Mouse (Mus musculus) naive thymus-derived CD4-positive, alpha-beta T cell, adult 2 months (primary cell): ENCODE data around the gene Rap1gap2.

Experiments
- DNase-seq: peaks from one replicate; pipeline ENCODE4 v3.0.0-alpha.2; 2011; ENCODE audit warnings: low read depth

The Rap1gap2 gene

DNA sequence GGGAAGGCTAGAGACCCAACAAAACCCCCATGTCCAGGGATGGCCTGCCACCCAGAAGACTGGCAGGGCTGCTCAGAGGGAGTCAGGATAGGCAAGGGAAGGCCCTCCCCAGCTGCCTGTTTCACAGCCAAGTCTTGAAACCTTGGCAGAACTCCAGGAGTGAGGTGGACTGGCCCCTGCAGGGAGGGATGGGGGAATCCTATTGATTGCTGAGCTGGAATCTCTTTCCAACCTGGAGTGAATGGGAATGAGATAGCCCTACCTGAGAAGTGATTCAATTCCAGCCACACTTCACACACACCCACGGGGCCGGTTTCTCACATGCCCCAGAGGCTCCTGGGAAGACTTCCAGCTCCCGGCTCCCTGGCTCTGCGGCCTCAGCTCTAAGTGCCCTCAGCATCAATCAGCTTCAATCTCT, 200.9 kb downstream of the Rap1gap2 start:
- no peak for DNase-seq

DNA sequence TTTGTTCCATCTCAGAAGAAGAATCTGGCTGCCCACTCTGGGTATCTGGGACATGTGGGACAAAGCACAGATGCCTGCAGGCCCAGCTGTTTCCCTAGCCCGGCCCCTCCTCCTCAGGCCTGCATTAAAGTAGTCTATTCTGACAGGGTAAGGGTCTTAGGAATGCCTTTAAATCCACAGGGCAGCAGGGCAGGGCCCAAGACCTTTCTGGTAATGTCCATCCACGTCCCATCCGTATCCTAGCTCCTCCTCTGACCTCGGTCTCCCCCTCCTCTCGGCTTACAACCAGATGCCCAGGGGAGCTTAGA, 201.3 kb downstream of the Rap1gap2 start:
- DNase-seq, result no peak

GRCm38 (mm10) chr11:74408587-74409446, 201.9 kb downstream of the Rap1gap2 start:
- no peak for DNase-seq

- DNase-seq, result no peak
These were observed 205.5 kb downstream of the Rap1gap2 start for GRCm38 (mm10) chr11:74405201-74405600.

DNA sequence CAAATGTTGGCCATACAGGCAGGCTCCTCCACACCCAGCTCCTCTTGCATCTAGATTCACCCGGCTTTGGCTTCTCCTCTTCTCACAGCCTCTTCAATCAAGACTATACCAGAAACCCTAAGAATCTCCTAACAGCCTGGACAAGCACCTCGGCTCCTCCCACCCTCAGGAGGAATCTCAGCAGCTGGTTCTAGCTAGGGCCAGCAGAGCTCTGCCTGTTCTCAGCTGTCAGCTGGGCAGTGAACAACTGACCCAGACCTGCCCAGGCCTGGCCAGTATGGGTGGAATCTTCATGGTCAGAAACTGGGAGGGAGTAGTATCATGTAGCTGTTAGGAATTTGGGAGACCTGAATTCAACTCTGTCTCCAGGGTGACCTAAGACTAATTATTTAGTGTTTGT, 206.5 kb downstream of the Rap1gap2 start:
- no peak for DNase-seq

- peak; percentile 10 for DNase-seq
These were observed 208.6 kb downstream of the Rap1gap2 start for GRCm38 (mm10) chr11:74402126-74402525.

DNA sequence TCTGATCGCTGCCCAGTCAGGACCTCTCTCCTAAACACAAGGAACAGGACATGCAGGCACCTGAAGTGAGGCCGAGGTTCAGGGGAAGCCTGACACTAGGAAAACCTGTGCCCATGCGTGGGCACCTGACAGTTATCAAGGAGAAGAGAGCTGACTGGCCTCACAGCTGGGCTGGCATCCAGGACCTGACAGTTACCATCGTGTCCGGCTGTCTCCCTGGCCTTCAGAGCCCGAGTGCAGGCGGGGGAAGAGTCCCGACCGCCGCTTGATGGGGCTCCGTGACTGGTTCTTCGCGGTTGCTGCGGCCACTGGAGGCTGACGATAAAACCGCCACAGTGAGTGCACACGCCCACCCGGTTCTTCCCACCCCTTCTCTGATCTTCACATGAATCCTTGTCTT, 215.1 kb downstream of the Rap1gap2 start:
- DNase-seq, result no peak

DNA sequence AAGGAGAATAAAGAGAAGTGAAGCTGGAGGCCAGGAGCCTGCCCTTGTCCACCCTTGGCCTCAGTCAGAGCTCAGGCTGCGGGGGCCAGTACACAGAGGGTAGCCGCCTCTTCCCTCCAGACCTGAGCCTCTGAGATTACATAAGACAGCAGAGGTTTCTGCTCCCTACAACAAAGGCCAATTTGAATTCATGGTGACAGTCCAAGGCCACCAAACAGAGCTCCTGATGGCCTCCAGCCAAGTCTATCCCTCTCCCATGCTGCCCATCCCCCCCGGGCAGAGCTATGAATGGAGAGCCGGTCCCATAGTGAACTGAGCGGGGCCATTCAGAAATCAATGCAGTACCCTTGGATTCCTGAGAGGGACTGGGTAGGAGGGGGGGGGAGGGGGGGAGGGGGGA, 217.2 kb downstream of the Rap1gap2 start:
- DNase-seq, result no peak

- DNase-seq, result no peak
These were observed 217.8 kb downstream of the Rap1gap2 start for GRCm38 (mm10) chr11:74392903-74393302.

- DNase-seq, result no peak
These were observed 218.8 kb downstream of the Rap1gap2 start for GRCm38 (mm10) chr11:74391899-74392298.

DNA sequence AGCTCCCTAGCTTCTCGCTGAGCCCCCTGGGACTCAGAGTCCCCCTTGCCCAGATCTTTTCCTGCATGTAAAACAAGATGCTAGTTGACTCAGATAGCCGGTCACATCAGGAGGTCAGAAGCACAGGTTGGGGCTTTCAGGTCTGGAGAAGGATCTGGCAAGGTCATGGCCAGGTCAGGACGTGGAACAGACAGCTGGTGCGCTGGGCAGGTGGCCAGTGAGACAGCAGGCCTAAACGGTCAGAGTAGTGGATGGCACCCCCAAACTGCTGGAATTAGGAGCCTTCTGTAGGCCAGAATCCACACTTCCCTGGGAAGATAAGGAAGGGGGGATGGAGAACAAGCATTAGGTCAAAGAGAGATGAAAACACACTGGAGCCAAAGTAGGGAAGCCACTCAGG, 223.5 kb downstream of the Rap1gap2 start:
- no peak for DNase-seq

- no peak for DNase-seq
These were observed 225.0 kb downstream of the Rap1gap2 start for GRCm38 (mm10) chr11:74385674-74386073.

DNA sequence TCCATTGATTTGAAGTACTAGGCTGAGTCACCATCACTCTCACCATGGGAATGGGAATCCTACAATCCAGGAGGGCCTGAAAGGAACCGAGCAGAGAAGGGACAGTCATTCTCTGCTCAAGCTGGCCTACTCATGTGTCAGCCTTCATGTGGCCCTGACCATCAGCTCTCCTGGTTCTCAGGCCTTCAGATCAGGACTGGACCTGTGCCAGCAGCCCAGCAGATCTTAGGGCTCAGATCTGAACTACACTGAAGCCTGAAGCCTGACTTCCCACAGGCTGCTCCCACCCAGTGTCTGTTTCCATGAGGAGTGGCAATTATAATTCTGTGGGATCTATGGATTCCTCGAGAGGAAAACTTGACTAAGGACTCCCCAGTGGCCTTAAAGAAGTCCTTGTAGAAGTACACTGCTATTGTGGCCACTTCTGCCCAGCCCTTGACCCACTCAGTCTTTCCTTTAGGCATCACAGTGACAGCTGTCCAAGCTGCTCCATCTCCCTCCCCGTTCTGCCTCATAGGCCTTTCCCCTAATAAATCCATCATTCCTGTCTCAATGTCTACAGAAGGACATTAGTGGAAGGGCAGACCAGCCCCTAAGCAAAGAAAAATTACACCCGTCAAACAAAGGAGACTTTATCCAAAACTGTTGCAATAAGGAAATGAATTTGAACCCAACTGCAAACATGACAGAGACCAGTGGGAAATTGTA, 231.4 kb downstream of the Rap1gap2 start:
- DNase-seq, result no peak

DNA sequence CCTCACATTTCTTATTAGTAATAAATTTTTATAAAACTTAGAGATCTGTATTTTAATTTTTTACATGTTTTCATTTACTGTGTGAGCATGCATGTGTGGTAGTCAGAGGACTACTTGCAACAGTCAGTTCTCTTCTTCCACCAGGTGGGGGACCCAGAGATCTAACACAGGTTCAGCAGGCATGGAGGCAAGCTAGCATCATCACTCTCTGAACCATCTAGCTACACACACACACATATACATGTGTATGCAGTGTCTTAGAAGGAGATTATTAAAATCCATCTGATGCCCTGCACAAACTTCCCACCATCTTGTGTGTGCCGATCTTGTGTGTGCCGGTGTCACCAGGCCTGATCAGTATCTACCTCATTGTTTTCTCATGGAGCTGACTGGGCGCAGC, 233.9 kb downstream of the Rap1gap2 start:
- peak; percentile 21 for DNase-seq

DNA sequence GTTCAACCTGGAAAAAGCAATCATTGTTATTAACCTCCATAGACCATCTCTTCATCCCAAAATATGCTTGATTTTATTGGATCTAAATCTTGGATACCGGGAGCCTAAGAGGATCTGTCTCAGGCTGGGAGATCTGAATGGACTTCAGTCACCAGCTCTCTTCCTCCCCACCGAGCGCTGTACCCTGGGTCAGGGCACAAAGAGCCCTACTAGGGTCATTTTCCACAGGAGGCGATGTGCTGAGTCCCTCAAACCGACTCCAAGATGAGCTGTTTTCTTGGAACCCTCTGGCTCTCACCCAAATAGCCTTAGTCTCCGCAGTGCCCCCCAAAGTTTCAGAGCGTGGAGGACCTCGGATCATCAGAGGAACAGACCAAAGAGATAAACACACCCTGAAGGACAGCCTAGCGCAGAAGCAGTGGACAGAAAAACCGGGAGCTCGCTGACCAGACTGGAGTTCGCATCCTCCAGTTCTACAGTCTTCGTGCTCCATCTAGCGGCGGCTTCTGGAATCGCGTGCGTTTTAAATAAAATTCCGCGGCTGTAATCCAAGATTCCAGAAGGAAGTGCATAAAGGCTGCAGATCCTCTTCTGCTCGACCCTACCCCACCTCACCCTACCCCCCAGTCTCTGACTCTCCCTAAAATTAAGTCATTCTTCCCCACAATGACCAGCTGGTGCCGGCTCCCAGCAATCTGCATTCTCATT, 239.2 kb downstream of the Rap1gap2 start:
- peak; percentile 58 for DNase-seq

DNA sequence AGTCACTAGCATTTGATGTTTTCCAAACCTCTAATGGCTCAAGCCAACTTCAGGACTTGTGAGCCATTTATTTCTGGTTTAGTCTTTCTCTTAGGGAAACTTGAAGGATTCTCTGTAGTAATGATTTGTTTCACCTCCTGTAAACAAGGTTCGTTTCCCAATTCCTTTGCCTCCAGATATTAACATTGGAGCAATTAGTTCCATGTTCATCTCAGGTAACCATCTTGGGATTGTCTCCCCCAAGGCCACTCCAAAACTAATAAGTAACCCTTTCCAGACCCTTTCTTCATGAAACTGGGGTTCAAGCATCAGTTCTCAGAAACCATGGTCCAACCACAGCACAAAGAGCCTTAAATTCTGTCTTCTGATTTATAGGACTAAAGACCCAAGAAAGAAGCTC, 248.9 kb downstream of the Rap1gap2 start, which contains the start of gene Olfr412:
TSS of gene Olfr412 (plus strand) at position 301 of the 400 bp plus-strand sequence.
- DNase-seq, result no peak

DNA sequence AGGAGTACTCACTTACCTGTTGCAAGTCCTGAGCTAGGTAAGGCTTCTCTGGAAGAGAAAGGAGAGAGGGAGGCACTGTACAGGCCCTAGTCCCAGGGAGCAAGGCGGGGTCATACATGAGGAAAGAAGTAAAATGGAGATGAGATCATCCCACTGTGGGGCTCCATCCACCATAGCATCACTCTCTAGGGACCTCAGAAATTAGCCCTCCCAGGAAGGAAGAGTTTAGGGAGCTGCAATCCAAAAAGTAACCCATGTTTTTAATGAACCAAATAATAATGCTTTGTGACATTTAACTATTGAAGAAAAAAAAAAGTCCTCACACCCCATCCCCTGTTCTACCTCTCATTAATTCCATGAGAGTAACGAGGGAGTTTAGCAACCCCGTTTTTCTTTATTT, 258.2 kb downstream of the Rap1gap2 start, which contains the start of gene Olfr411:
TSS of gene Olfr411 (minus strand) at position 101 of the 400 bp plus-strand sequence.
- no peak for DNase-seq

- no peak for DNase-seq
These were observed 272.8 kb downstream of the Rap1gap2 start, which contains the start of gene Olfr410 for GRCm38 (mm10) chr11:74337931-74338330. Gene Olfr410 (minus strand): TSS chr11:74338031.
